Mouse (Mus musculus): ENCODE measurements around the gene Tmem39a. TPM values are rescaled to one million over a fixed set of nuclear protein-coding genes. Genes with fewer than 3 reads are reported as not detected.

Gene Tmem39a
- polyA plus RNA-seq, 1 experiment from 2014 or later = 18.4 TPM

DNA sequence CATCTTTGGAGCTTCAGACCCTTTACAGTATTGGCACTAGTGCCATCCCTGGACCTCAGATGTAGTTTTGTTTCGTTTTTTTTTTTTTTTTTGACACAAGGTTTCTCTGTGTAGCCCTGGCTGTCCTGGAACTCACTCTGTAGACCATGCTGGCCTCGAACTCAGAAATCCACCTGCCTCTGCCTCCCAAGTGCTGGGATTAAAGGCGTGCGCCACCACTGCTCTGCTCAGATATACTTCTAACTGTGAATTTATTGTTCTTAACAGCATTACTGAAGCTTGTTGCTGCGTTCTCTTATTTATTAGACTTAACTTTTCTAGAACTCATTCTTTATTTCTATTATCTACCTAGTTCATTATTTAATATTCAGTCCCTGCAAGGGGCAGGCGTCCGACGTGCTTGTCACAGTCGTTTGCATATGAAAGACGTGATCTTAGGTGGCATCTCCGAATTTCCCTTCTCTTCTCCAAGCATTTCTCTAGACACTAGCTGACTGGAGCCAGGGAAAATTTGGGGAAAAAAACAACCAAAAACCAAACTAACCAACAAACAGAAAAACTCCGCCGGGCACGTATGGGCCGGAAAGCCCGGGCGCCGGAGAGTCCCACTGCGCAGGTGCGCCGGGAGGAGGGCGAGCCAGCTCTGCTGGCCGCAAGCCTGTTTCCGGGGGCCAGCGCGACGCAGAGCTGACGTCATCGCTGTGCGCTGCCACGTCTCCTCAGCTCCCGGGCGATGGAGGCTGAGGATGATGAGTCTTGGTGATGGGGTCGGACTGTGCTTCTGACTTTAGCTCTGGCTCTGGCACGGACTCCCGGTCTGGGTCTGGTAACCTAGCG is 3.9 kb downstream of the Tmem39a start:
- 6% methylated on average over 37 of the region's 37 CpGs for WGBS (ENCODE audit: insufficient replicate concordance)
- H3K4me1 ChIP-seq (ENCODE audit: insufficient read depth) = peaks cover 12% of the 10 kb centered on the region; the same call in 1 of the 2 replicates
- TF ChIP-seq CTCF (IDR thresholded peaks at IDR 0.05; ENCODE audit: low read depth) = no peak
- peak; percentile 16; the same call in 1 of the 2 replicates for TF ChIP-seq EP300 (IDR thresholded peaks at IDR 0.05; ENCODE audit: low read depth)
- no peaks in the 10 kb centered on the region for H3K27me3 ChIP-seq (ENCODE audit: insufficient read depth, low read length)
- H3K27ac ChIP-seq (ENCODE audit: low read depth) = peak overlapping the region; percentile 79
- peak overlapping the region; percentile 72 for H3K9ac ChIP-seq (replicated peaks)
- DNase-seq (peak; percentile 95), ATAC-seq (peak; percentile 99)
- H3K4me2 ChIP-seq (ENCODE audit: low read depth, low read length) = peak overlapping the region; percentile 78
- H3K9me3 ChIP-seq (ENCODE audit: low read length) = no peaks in the 10 kb centered on the region
- peaks cover 18% of the 10 kb centered on the region for H3K36me3 ChIP-seq (replicated peaks; ENCODE audit: insufficient read depth, low read length)
- H3K4me3 ChIP-seq (ENCODE audit: low read depth, low read length) = peak overlapping the region; percentile 76

- peak overlapping the region; percentile 79 for H3K27ac ChIP-seq (ENCODE audit: low read depth)
- H3K4me1 ChIP-seq (ENCODE audit: insufficient read depth) = peaks cover 12% of the 10 kb centered on the region; the same call in 1 of the 2 replicates
- no peak for TF ChIP-seq EP300 (IDR thresholded peaks at IDR 0.05; ENCODE audit: low read depth)
- H3K4me3 ChIP-seq (ENCODE audit: low read depth, low read length) = peak overlapping the region; percentile 76
- H3K27me3 ChIP-seq (ENCODE audit: insufficient read depth, low read length) = no peaks in the 10 kb centered on the region
- peak overlapping the region; percentile 78 for H3K4me2 ChIP-seq (ENCODE audit: low read depth, low read length)
- no peak for DNase-seq
- no peaks in the 10 kb centered on the region for H3K9me3 ChIP-seq (ENCODE audit: low read length)
- peak; percentile 65 for ATAC-seq
- WGBS (ENCODE audit: insufficient replicate concordance) = 1% methylated on average over 25 of the region's 25 CpGs
- peak overlapping the region; percentile 72 for H3K9ac ChIP-seq (replicated peaks)
- H3K36me3 ChIP-seq (replicated peaks; ENCODE audit: insufficient read depth, low read length) = peaks cover 19% of the 10 kb centered on the region
These were observed 4.5 kb downstream of the Tmem39a start for GRCm38 (mm10) chr16:38562968-38563327.

- no peak for DNase-seq
- H3K4me3 ChIP-seq (ENCODE audit: low read depth, low read length) = peak overlapping the region; percentile 76
- H3K27me3 ChIP-seq (ENCODE audit: insufficient read depth, low read length) = no peaks in the 10 kb centered on the region
- peak overlapping the region; percentile 72 for H3K9ac ChIP-seq (replicated peaks)
- peaks cover 12% of the 10 kb centered on the region; the same call in 1 of the 2 replicates for H3K4me1 ChIP-seq (ENCODE audit: insufficient read depth)
- no peak for TF ChIP-seq CTCF (IDR thresholded peaks at IDR 0.05; ENCODE audit: low read depth)
- TF ChIP-seq EP300 (IDR thresholded peaks at IDR 0.05; ENCODE audit: low read depth) = no peak
- ATAC-seq = no peak
- H3K4me2 ChIP-seq (ENCODE audit: low read depth, low read length) = peak overlapping the region; percentile 78
- 0 out of 2 replicates have a peak overlapping the region, but pooled peaks have one; percentile 79 for H3K27ac ChIP-seq (ENCODE audit: low read depth)
- 23% methylated on average over 10 of the region's 10 CpGs for WGBS (ENCODE audit: insufficient replicate concordance)
- H3K36me3 ChIP-seq (replicated peaks; ENCODE audit: insufficient read depth, low read length) = peaks cover 21% of the 10 kb centered on the region
- no peaks in the 10 kb centered on the region for H3K9me3 ChIP-seq (ENCODE audit: low read length)
These were observed 5.0 kb downstream of the Tmem39a start for GRCm38 (mm10) chr16:38563516-38563915.

GRCm38 (mm10) chr16:38568192-38568591 is 9.7 kb downstream of the Tmem39a start:
- no peak overlapping the region for H3K27ac ChIP-seq (ENCODE audit: low read depth)
- H3K27me3 ChIP-seq (ENCODE audit: insufficient read depth, low read length) = no peaks in the 10 kb centered on the region
- WGBS (ENCODE audit: insufficient replicate concordance) = 89% methylated on average over 5 of the region's 5 CpGs
- H3K4me2 ChIP-seq (ENCODE audit: low read depth, low read length) = no peak overlapping the region
- H3K4me3 ChIP-seq (ENCODE audit: low read depth, low read length) = no peak overlapping the region
- ATAC-seq (no peak), DNase-seq (no peak)
- no peaks in the 10 kb centered on the region for H3K9me3 ChIP-seq (ENCODE audit: low read length)
- no peak for TF ChIP-seq EP300 (IDR thresholded peaks at IDR 0.05; ENCODE audit: low read depth)
- TF ChIP-seq CTCF (IDR thresholded peaks at IDR 0.05; ENCODE audit: low read depth) = no peak
- no peak overlapping the region for H3K9ac ChIP-seq (replicated peaks)
- peaks cover 39% of the 10 kb centered on the region for H3K36me3 ChIP-seq (replicated peaks; ENCODE audit: insufficient read depth, low read length)
- peaks cover 6% of the 10 kb centered on the region; the same call in 1 of the 2 replicates for H3K4me1 ChIP-seq (ENCODE audit: insufficient read depth)

- no peaks in the 10 kb centered on the region for H3K27me3 ChIP-seq (ENCODE audit: insufficient read depth, low read length)
- H3K36me3 ChIP-seq (replicated peaks; ENCODE audit: insufficient read depth, low read length) = peaks cover 46% of the 10 kb centered on the region
These were observed 13.0 kb downstream of the Tmem39a start for GRCm38 (mm10) chr16:38571481-38571880.

DNA sequence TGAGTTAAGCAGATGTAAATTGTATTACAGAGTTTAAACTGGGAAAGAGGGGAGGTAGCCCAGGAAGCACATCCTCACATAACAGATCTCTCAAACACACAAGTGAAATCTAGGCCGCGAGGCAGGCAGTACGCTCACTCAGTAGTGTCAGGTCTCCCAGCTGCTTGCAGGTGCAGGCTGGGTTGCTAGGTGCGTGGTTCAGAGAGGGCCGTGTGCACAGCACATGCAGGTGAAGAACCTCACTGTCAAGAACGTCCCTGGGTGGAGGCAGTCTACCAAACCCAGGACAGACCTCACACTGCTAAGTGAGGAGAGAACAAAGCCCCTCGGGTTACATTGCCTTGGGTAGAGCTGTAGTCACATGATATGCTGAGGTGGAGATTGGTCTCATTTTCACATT is 26.3 kb downstream of the Tmem39a start:
- no peaks in the 10 kb centered on the region for H3K27me3 ChIP-seq (ENCODE audit: insufficient read depth, low read length)
- H3K4me1 ChIP-seq (ENCODE audit: insufficient read depth) = no peaks in the 10 kb centered on the region
- H3K27ac ChIP-seq (ENCODE audit: low read depth) = no peak overlapping the region
- peaks cover 76% of the 10 kb centered on the region for H3K36me3 ChIP-seq (replicated peaks; ENCODE audit: insufficient read depth, low read length)
- no peak for DNase-seq
- no peaks in the 10 kb centered on the region for H3K9me3 ChIP-seq (ENCODE audit: low read length)
- no peak overlapping the region for H3K9ac ChIP-seq (replicated peaks)
- no peak overlapping the region for H3K4me2 ChIP-seq (ENCODE audit: low read depth, low read length)
- no peak overlapping the region for H3K4me3 ChIP-seq (ENCODE audit: low read depth, low read length)
- ATAC-seq = no peak
- TF ChIP-seq EP300 (IDR thresholded peaks at IDR 0.05; ENCODE audit: low read depth) (no peak), CTCF (IDR thresholded peaks at IDR 0.05; ENCODE audit: low read depth) (no peak)
- WGBS (ENCODE audit: insufficient replicate concordance) = 84% methylated on average over 7 of the region's 7 CpGs

More at GRCm38 (mm10) chr16:38571481-38571880, 13.0 kb downstream of the Tmem39a start:
- Histone ChIP-seq H3K4me3 (ENCODE audit: low read depth, low read length) (no peak overlapping the region), H3K27ac (ENCODE audit: low read depth) (no peak overlapping the region), H3K9me3 (ENCODE audit: low read length) (no peaks in the 10 kb centered on the region), H3K9ac (replicated peaks) (no peak overlapping the region), H3K4me1 (ENCODE audit: insufficient read depth) (no peaks in the 10 kb centered on the region), H3K4me2 (ENCODE audit: low read depth, low read length) (no peak overlapping the region)
- TF ChIP-seq CTCF (IDR thresholded peaks at IDR 0.05; ENCODE audit: low read depth) = no peak
- TF ChIP-seq EP300 (IDR thresholded peaks at IDR 0.05; ENCODE audit: low read depth) = no peak
- 91% methylated on average over 3 of the region's 3 CpGs for WGBS (ENCODE audit: insufficient replicate concordance)
- ATAC-seq (no peak), DNase-seq (no peak)
